Mouse (Mus musculus) mouse embryonic stem cell (cell line): ENCODE data around the gene P2ry2.

ENCODE experiments used
- in situ Hi-C, 2 experiments: fragments of 300-500 bp; cut with MboI; formaldehyde crosslinking; loops; 1 replicate in 1 of 2; 3 replicates in 1 of 2; pipeline ENCODE4 v1.14.3; 2019 to 2020; ENCODE audit warnings: low sequenced_read_pairs in 2 of 2, low pct_unique_long_range_greater_than_20kb in 1 of 2, mixed read lengths in 1 of 2; ENCODE audit not compliant: unreplicated experiment in 1 of 2

The P2ry2 gene

GRCm38 (mm10) chr7:101012541-101012940 lies at the start of gene P2ry2:
P2ry2 (minus strand) TSS chr7:101012866.
- in situ Hi-C loops: no loop called here

GRCm38 (mm10) chr7:101062246-101062645 lies 49.6 kb upstream of the P2ry2 start:
- in situ Hi-C loops: loop anchor here in 1 of 2 experiments (10.0 kb wide), 2 partner anchors 173 to 223 kb away; no protein-coding TSS in a partner anchor

GRCm38 (mm10) chr7:101061381-101061780 lies 48.7 kb upstream of the P2ry2 start:
- in situ Hi-C loops: loop anchor here in 1 of 2 experiments (10.0 kb wide), 2 partner anchors 173 to 223 kb away; no protein-coding TSS in a partner anchor

- in situ Hi-C loops: loop anchor here in 1 of 2 experiments (10.0 kb wide), 2 partner anchors 174 to 224 kb away; no protein-coding TSS in a partner anchor
Observed at GRCm38 (mm10) chr7:101060476-101060875, 47.8 kb upstream of the P2ry2 start.

GRCm38 (mm10) chr7:101059188-101059587 lies 46.5 kb upstream of the P2ry2 start:
- in situ Hi-C loops: no loop called here

GRCm38 (mm10) chr7:101057309-101057708 lies 44.6 kb upstream of the P2ry2 start:
- in situ Hi-C loops: no loop called here

- in situ Hi-C loops: no loop called here
Observed at GRCm38 (mm10) chr7:101053136-101053535, 40.5 kb upstream of the P2ry2 start.

- in situ Hi-C loops: no loop called here
Observed at GRCm38 (mm10) chr7:101051551-101052221, 39.0 kb upstream of the P2ry2 start.

GRCm38 (mm10) chr7:101050724-101051550 lies 38.3 kb upstream of the P2ry2 start:
- in situ Hi-C loops: no loop called here

GRCm38 (mm10) chr7:101049326-101050087 lies 36.8 kb upstream of the P2ry2 start:
- in situ Hi-C loops: loop anchor here (5.0 to 10.0 kb wide), 3 partner anchors 55 to 95 kb away; no protein-coding TSS in a partner anchor

GRCm38 (mm10) chr7:101048247-101048646 lies 35.6 kb upstream of the P2ry2 start:
- in situ Hi-C loops: loop anchor here (5.0 to 10.0 kb wide), 3 partner anchors 53 to 93 kb away; no protein-coding TSS in a partner anchor

- in situ Hi-C loops: loop anchor here (10.0 kb wide), 2 partner anchors 49 to 89 kb away; no protein-coding TSS in a partner anchor
Observed at GRCm38 (mm10) chr7:101043846-101044541, 31.3 kb upstream of the P2ry2 start.

- in situ Hi-C loops: loop anchor here (10.0 kb wide), 2 partner anchors 47 to 87 kb away; no protein-coding TSS in a partner anchor
Observed at GRCm38 (mm10) chr7:101041977-101042749, 29.5 kb upstream of the P2ry2 start.

- in situ Hi-C loops: loop anchor here (10.0 kb wide), 2 partner anchors 47 to 87 kb away; no protein-coding TSS in a partner anchor
Observed at GRCm38 (mm10) chr7:101041544-101041943, 28.9 kb upstream of the P2ry2 start.

GRCm38 (mm10) chr7:101033371-101033770 lies 20.7 kb upstream of the P2ry2 start:
- in situ Hi-C loops: no loop called here

GRCm38 (mm10) chr7:101031234-101031633 lies 18.6 kb upstream of the P2ry2 start:
- in situ Hi-C loops: no loop called here

GRCm38 (mm10) chr7:101030756-101031155 lies 18.1 kb upstream of the P2ry2 start:
- in situ Hi-C loops: no loop called here
